Mouse (Mus musculus) naive thymus-derived CD4-positive, alpha-beta T cell, adult 2 months (primary cell): ENCODE measurements around the gene Fanca.
"Not testable (repeated sequence)": the region's sequence is repeated elsewhere in the genome, so short reads cannot be mapped to it uniquely, and the experiment has no call there.

Experiments
- DNase-seq: peaks from one replicate; pipeline ENCODE4 v3.0.0-alpha.2; 2011; ENCODE audit warnings: low read depth

The Fanca gene

DNA sequence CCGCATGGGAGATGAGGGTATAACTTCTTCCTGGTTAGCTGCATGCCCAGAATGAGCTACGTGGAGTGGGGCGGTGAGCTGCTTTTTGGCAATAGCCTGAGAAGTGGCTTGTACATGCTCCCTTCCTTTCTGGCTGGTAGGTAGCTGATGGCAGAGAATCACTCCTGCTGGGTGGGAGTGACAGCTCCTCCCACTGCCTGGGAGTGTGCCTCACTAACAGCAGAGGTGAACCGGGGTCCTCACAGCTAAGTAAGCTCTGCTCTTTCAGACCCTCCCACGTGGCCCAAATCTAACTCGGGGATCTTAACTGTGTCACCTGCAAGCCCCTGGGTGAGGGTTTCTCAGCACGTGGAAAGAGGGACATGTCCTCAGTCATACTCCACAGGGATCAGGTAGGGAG, 85.8 kb downstream of the Fanca start:
- no peak for DNase-seq

DNA sequence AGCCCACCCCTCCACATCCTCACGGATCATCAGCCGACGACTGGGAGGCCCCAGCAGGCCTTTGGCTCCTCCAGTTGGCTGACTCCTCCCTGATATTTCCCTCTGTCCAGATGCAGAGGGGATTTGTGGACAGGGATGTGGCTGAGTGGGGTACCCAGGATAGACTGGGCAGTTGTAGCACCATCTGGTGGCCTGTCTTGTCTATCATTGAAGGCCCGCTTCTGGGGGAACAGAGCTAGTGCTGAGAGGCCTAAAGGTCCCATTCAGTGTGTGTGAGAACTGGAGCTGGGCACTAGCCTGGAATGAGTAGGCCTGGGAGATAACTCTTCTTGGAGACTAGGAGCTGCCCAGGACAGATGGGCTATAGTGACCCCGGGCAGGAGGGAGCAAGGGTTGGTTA, 86.6 kb downstream of the Fanca start:
- no peak for DNase-seq

DNA sequence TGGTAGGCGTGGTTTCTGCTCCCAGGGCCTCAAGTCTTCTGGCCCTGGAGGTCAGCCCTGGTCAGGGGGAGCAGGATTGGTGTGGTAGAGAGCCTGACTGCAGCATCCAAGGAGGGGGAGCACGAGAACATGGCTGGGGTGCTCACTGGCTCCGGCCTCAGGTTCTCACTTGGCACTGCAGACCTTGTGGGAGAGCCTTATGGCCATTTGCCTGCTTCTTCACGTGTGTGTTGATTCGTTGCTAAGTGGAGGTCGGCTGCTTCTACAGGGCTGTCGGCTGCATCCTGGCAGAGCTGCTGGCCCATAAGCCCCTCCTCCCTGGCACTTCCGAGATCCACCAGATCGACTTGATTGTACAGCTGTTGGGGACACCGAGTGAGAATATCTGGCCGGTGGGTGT, 88.0 kb downstream of the Fanca start:
- not testable (repeated sequence) for DNase-seq

DNA sequence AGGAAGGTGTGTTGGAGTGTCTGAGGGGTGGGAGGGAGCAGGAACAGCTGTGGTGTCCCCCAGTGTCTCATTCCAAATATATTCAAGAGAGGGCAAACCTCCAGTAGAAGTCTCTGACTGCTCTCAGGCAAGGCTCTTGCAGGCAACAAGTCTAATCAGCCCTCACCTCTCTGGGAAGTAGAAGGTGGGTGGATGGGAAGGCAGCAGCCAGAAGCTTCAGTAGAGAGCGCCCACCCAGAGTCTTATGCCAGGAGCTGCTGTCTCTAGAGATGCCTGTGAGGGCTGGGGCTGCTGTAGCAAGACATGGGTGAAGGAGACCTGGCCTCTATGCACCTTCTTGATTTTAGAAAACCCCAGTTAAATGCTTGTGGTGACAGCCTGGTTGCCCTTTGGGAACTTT, 90.0 kb downstream of the Fanca start:
- no peak for DNase-seq

DNA sequence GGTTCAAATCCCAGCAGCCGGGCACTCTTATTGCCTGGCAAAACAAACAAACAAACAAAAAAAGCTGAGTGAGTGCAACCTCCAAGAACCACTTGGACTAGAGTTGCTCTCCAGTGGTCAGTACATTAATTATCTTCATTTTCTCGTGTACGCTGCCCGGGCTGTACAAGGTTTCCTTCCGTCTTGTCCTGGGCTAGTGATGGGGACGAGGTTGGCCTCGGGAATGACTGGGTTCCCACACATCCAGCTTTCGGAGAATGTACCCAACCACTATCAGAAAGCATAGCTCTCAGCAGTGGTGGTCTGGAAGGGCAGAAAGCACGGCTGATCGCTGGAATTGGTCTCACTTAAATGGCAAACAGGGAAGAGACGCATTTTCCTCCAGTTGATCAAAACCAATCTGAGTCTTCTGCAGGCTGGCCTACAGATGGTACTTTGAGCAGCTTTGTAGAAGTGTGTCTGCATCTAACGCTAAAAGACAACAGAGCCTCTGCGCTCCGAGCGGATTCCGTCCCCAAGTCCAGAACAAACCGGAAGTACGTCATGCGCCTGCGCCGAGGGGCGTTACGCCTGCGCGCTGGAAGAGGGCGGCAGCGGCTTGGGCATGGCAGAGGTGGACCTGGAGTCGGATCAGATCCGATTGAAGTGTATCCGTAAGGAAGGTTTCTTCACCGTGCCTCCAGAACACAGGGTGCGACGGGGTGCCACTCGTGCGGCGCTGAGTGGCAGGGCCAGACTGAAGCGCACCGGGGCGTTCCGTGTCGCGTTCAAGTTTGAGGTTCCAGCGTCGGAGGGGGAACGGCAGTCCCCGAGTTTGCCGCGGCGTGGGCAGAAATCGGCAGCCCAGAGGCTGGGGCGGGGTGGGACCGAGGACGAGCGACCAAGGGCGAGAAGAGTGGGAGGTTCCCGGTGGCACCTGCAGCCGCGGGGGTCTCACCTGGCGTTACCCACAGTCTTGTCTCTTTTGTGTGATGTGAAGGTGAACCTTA, 93.8 kb downstream of the Fanca start, which contains the start of gene Cdk10:
TSS of gene Cdk10 (plus strand) at position 565 of the 989 bp plus-strand sequence.
- DNase-seq: peak; percentile 93

DNA sequence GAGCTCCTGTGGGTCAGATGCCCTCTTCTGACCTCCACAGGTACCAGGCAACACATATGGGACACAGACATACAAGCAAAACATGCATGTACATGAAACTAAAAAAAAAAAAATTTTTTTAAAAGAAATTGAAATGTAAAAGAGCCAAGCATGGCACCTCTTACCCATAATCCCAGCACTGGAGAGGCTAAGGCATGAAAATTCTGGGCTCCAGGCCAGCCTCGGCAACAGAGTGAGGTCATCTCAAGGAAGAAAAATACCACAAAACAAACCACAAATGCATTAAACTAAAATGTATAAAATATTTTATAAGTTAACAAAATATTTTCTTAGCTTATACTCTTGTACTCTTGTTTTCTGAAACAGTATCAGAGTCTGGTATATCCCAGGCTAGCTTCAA, 97.5 kb downstream of the Fanca start:
- DNase-seq: no peak
